Mouse (Mus musculus) ovary, postnatal 36 days (tissue): ENCODE data around the gene Dio2.
A peak's percentile ranks its signal among the peaks of the same experiment; 100 is the strongest.

Experiments
- DNase-seq: peaks from one replicate; pipeline ENCODE4 v3.0.0; 2022; ENCODE audit warnings: low spot score, mixed read lengths

Gene Dio2

DNA sequence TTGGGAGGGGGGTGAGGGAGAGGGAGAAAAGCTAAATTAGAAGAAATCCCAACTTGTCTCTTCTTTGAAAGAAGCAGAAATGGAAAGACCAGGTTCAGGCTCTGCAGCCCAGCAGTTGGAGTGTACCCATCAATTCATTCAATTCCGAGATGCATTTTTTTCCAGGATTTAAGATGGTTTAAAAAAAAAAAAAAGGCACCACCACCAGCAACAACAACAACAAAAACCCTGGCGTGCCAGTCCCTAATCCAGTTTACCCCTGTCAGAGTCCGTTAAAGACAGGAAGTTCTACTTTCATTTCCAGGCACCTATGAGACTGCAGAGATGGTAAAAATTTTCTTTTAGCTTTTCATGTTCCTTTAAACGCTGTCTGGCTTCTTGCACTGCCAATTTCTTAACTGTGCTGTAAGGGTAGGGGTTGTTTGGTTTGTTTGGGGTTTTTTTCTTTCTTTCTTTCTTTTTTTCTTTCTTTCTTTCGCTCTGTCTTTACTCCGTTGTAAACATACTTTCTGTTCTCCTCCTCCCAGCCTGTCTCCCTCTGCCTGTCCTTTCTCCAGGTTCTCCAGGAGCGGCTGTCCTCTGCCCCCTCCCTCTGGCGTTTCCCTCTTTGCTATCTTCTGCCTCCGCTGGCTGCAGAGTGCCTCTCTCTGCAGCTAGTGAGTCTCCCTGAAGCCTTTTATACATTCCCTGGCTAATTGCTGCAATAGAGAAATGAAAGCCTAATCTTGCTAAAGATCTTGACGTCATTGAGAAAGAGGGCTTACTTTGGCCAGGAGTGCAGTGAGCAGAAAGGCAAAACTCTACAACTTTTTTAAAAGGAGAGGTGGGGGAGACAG, at the start of gene Dio2:
Dio2 (minus strand) TSS at position 51 of the 836 bp plus-strand sequence.
- DNase-seq: peak; percentile 29

DNA sequence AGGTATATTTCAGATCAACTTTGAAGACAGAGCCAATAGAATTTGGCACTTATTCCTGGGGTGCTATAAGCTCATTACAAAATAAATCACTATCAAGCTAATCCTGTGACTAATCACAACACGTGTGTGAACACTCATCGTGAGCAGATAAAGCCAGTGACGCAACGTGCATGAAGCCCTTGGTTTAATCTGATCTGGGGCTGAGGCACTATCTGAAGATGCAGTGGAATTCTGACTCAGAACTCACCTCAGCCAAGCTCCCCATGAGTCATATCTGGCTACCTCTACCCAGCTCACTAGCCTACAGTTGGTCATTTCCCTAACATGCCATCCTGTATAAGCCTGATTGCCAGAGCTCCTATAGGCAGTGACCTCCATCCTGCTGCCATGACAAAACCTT, 43.2 kb upstream of the Dio2 start:
- DNase-seq: no peak

DNA sequence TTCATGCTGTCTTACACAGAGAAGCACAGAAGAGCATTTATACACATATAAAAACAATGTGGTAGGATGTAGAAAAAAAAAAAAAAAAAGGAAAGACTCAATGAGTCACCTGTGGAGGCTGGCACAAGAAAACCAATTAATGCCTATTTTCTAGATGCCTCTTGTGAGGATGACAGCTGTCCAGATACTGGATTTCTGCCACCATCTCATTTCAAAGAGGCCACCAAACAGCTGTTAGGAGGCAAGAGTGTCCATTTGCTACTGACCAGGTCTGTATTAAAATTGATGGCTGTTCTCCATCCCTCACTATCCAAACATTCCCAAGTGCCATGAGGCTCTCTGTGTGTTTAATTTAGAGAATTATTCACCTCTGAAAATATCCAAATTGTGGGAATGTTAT, 6.5 kb upstream of the Dio2 start:
- no peak for DNase-seq

DNA sequence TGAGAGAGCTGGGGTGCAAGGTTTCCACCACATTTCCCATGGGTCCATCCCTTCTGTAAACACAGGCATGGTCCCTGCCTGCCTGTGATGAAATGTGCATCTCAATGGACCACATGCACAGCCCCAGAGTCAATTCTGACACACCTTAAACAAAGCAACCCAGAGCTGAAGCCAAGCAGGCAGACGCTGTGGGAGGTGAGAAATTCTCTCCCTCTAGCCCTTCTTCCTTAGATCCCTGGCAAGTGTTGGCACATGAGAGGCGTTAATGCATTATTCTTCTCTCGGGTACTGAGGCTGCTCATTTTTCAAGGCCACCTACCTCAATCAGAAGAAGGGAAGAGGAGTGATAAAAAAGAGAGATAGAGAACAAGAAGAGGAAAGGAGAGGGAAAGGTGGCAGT, 5.4 kb upstream of the Dio2 start:
- DNase-seq: no peak

DNA sequence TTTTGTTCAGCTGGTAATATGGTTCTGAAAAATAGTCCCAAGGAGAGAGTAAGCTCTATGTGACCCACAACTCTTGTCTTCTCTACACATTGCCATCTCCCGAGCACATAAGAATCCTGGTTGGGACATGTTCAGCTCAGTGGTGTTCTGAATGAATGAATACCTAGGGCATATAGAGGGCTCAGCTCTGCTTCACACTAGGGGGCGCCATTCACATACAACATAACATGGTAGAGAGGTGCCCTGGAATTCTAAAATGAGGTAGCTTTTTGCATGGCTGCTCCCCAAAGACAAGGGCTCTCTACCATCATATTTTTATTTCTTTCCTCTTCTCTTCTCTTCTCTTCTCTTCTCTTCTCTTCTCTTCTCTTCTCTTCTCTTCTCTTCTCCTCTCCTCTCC, 2.2 kb upstream of the Dio2 start:
- peak; percentile 56 for DNase-seq

DNA sequence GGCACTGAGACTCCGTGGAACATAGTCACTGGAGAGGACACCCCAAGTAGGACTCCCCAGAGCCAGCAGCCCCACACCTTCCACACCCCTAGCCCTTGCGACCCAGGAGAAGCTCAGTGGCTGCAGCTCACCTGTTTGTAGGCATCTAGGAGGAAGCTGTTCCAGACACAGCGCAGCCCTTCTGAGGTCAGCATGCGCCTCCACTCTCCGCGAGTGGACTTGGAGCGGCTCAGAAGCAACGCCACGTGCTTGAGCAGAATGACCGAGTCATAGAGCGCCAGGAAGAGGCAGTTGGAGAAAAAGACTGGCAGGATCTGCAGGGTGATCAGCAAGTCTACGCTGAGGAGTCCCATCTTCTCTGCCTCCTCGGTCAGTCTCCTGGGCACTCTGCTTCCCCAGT, 306 bp downstream of the Dio2 start:
- DNase-seq: no peak

DNA sequence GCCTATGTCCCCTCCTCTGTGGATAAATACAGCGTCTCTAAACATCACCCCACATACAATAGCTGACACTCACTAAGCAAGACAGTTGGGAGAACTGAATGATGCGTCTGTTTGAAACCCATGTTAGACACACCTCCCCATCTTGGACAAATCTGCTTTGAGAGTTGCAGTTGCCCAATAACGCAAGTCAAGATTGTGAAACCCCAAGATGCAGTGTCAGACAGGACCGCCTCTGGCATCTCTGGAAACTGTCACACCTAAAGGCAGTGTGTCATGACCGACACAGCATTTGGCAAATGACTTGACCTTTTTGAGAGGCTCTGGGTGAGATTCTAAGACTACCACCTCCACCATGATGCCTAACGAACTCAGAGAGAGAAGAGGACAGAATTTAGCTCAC, 2.8 kb downstream of the Dio2 start:
- no peak for DNase-seq

DNA sequence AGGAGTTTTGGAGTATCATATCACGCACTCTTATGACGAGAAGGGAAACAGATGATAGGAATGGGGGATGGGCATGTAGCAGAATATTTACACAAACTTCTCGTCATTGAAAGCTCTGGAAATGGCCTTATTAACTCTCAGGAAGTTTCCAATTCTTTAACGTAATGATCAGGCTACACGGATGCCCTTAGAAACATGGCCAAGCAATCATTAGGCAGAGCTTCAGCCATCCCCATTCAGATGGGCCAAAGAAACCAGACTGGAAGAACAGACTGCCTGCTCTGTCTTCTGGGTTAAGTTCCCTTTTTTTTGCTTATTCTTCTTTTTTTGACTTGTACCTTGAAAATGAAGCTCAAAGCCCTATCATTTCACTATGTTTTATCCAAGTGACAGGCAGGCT, 3.7 kb downstream of the Dio2 start:
- DNase-seq: no peak

DNA sequence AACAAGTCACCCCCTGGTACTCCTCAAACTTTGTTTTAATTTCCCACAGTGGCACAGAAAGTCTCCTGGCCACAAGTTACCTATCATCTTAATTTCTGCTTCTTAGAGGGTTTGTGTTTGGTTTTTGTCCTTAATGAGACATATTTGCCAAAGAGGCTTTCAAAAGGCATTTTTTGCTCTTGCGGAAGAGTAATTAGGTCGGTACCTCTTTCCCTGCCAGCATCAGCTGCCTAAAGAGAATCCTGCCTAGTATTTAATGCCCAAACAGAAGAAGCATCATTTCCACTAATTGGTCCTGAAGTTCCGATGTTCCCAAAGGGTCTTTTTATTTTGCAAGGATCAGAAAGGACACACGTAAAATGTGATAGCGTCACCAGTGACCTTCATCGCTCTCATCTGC, 4.5 kb downstream of the Dio2 start:
- no peak for DNase-seq

DNA sequence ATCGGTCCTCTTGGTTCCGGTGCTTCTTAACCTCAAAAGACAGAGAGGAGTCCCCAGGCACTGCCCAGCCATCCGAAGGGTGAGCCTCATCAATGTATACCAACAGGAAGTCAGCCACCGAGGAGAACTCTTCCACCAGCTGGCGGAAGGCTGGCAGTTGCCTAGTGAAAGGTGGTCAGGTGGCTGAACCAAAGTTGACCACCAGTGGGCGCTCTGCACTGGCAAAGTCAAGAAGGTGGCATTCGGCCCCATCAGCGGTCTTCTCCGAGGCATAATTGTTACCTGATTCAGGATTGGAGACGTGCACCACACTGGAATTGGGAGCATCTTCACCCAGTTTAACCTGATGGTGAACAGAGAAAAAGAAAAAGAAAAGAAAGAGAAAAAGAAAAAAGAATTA, 8.6 kb downstream of the Dio2 start:
- DNase-seq: peak; percentile 70

DNA sequence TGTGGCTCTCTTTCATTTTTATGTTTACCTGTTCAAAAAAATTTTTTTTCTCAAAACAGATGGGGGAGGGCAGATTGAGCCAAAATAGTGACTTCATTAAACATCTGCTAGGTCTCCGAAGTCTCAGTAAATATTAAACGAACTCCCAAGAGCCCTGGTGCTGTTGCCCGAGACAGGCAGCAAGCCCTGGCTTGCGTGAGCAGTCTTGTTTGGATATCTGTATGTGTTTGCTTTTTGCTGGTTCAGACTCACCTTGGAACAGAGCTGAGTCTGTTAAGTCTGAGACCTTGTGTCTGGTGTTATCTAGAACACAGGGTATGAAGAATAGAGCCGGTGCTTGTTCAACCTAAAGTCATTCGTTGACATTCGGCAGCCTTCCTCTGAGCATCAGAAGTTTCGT, 13.1 kb downstream of the Dio2 start:
- no peak for DNase-seq

DNA sequence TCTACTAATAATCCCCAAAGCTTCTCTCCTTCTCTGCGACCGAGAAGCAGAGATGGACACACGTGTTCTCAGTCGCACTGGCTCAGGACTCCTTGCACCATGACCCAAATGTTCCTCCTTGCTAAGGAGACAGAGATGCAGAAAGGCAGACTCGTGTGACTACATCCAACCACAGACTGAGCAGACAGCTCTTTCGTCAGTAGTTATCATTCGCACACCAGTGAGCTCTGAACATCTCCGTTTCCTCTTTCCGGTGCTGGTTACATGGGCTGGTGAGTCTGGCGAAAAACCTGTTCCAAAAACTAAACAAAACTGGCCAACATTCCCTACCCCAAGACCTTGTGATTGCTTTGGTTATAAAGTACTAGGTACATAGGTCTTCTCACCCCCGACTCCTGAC, 13.6 kb downstream of the Dio2 start:
- no peak for DNase-seq

DNA sequence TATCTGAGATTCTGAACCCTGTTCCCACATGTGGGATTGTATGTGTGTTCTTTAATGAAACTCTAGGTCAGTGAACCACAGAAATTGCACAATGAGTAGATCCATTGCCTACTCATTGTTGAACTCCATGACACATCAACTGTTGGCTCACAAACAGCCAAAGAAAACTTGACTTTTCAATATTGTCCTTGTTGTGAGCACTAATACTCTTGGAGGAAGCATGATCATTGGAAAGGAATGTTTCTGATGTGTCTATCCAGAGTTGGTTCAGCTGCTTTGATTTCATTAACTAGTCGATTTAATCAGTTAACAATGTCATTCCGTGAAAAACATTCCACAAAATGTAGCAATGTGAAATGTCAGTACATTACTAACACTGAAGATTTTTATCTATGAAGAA, 44.1 kb downstream of the Dio2 start:
- DNase-seq: no peak
